In genomic region chr3:7027845-7028244, GRCm38 (mm10) we compare ENCODE assay signal across 8 mouse cellular contexts.
DNase-seq lines count a peak whose midpoint lies in the region; ATAC-seq and TF ChIP-seq lines count a peak whose summit lies in the region.

No protein-coding gene starts in this region.

- H3K4me1 ChIP-seq in embryonic facial prominence, embryonic 14.5 days (ENCODE audit: control insufficient read depth, insufficient read depth, low read length) = no peaks in the 10 kb centered on the region
- H3K4me1 ChIP-seq in intestine, postnatal 0 days (replicated peaks; ENCODE audit: control insufficient read depth, insufficient read depth, low read length) = no peaks in the 10 kb centered on the region

- H3K36me3 ChIP-seq in embryonic facial prominence, embryonic 14.5 days (ENCODE audit: control insufficient read depth, insufficient read depth, low read length) = no peaks in the 10 kb centered on the region
- H3K36me3 ChIP-seq in intestine, postnatal 0 days (ENCODE audit: control insufficient read depth, insufficient read depth) = no peaks in the 10 kb centered on the region

- H3K27me3 ChIP-seq in embryonic facial prominence, embryonic 14.5 days (replicated peaks; ENCODE audit: control insufficient read depth, insufficient read depth, low read length) = no peaks in the 10 kb centered on the region
- H3K27me3 ChIP-seq in intestine, postnatal 0 days (replicated peaks; ENCODE audit: control insufficient read depth, insufficient read depth, low read length) = no peaks in the 10 kb centered on the region

- DNase-seq in gastrocnemius, postnatal 10 days = peak; percentile 28
- DNase-seq in gastrocnemius, postnatal 36 days = no peak
- DNase-seq in adrenal gland, adult 2 months = peak; percentile 3
- peak; percentile 87 for DNase-seq in embryonic facial prominence, embryonic 14.5 days (ENCODE audit: low spot score)
- DNase-seq in left cerebral cortex, postnatal 4 days = peak; percentile 42
- peak; percentile 34 for DNase-seq in ovary, postnatal 14 days (ENCODE audit: low spot score)
- no peak for DNase-seq in thymus, postnatal 36 days

- peak overlapping the region; percentile 18 for H3K4me3 ChIP-seq in embryonic facial prominence, embryonic 14.5 days (ENCODE audit: low read depth, low read length)
- no peak overlapping the region for H3K4me3 ChIP-seq in intestine, postnatal 0 days (ENCODE audit: low read depth, low read length)

- H3K27ac ChIP-seq in embryonic facial prominence, embryonic 14.5 days (replicated peaks; ENCODE audit: low read depth, low read length) = no peak overlapping the region
- H3K27ac ChIP-seq in intestine, postnatal 0 days (ENCODE audit: low read depth, low read length) = no peak overlapping the region

- intact Hi-C loops in gastrocnemius, postnatal 36 days (cut with DNase I) = no loop called here
- intact Hi-C loops in left cerebral cortex, postnatal 4 days (cut with DNase I) = no loop called here

- peak overlapping the region; percentile 45 for H3K4me2 ChIP-seq in embryonic facial prominence, embryonic 14.5 days (ENCODE audit: low read depth, low read length)
- H3K4me2 ChIP-seq in intestine, postnatal 0 days (replicated peaks; ENCODE audit: low read depth) = no peak overlapping the region

- no peak overlapping the region for H3K9ac ChIP-seq in embryonic facial prominence, embryonic 14.5 days (ENCODE audit: low read depth, low read length)
- no peak overlapping the region for H3K9ac ChIP-seq in intestine, postnatal 0 days (ENCODE audit: low read depth, low read length)

- peak; percentile 77 for TF ChIP-seq CTCF in intestine, postnatal 0 days (IDR thresholded peaks at IDR 0.05; ENCODE audit: low read depth)

- ATAC-seq in embryonic facial prominence, embryonic 14.5 days (ENCODE audit: low read depth) = no peak; the same call in 1 of the 2 replicates
- ATAC-seq in intestine, postnatal 0 days = no peak

- 19% methylated on average over 5 of the region's 5 CpGs for WGBS in embryonic facial prominence, embryonic 14.5 days
- WGBS in intestine, postnatal 0 days = 20% methylated on average over 5 of the region's 5 CpGs

- H3K9me3 ChIP-seq in embryonic facial prominence, embryonic 14.5 days (ENCODE audit: control insufficient read depth, low read length) = no peaks in the 10 kb centered on the region
- H3K9me3 ChIP-seq in intestine, postnatal 0 days (ENCODE audit: control insufficient read depth) = no peaks in the 10 kb centered on the region

Comparison
In these comparisons a context has a peak if more than half of its experiments do, and no peak if none do; other contexts are left out.
1. DNase-seq: peak in gastrocnemius, postnatal 10 days (single experiment), adrenal gland, adult 2 months (single experiment), embryonic facial prominence, embryonic 14.5 days (single experiment), left cerebral cortex, postnatal 4 days (single experiment) and ovary, postnatal 14 days (single experiment); none in gastrocnemius, postnatal 36 days (0 of 2) and thymus, postnatal 36 days (0 of 2).